Mouse (Mus musculus) midbrain, embryonic 10.5 days (tissue): ENCODE data around the gene Zfp385c. TPM values are rescaled to one million over a fixed set of nuclear protein-coding genes. Genes with fewer than 3 reads are reported as not detected.

Source experiments
- DNase-seq: peaks from one replicate; pipeline ENCODE4 v3.0.0-alpha.2; 2017; ENCODE audit warnings: low spot score
- H3K27ac ChIP-seq: fragments of 300-500 bp; sonication (generic); replicated peaks from 2 replicates; pipeline ENCODE4 v1.5.1; 2016; ENCODE audit warnings: mild to moderate bottlenecking
- H3K27me3 ChIP-seq: fragments of 300-500 bp; sonication (generic); 2 replicates; pipeline ENCODE4 v1.6.1; 2016; ENCODE audit warnings: low read depth, mild to moderate bottlenecking; ENCODE audit not compliant: poor library complexity, severe bottlenecking
- H3K36me3 ChIP-seq: fragments of 300-500 bp; sonication (generic); 2 replicates; pipeline ENCODE4 v1.6.1; 2016; ENCODE audit warnings: mild to moderate bottlenecking, moderate library complexity
- H3K4me1 ChIP-seq: fragments of 300-500 bp; sonication (generic); 2 replicates; pipeline ENCODE4 v1.6.1; 2016
- H3K4me3 ChIP-seq: fragments of 300-500 bp; sonication (generic); 2 replicates; pipeline ENCODE4 v1.5.1; 2016; ENCODE audit warnings: mild to moderate bottlenecking, moderate library complexity
- H3K9me3 ChIP-seq: fragments of 300-500 bp; sonication (generic); replicated peaks from 2 replicates; pipeline ENCODE4 v1.6.1; 2016; ENCODE audit warnings: mild to moderate bottlenecking
- WGBS: fragments of 180-500 bp; shearing (Covaris S2); methylation state at CpG from one replicate; pipeline ENCODE4 v1.1.7; 2016; 5-methylcytosine and 5-hydroxymethylcytosine counted together
- polyA plus RNA-seq: library from polyadenylated mRNA; unstranded; fragments of >200 nt; fragmentation: Nextera tagmentation; extraction: Ambion mirVana; gene quantifications from 2 replicates; pipeline ENCODE4 v1.2.1, GENCODE M21; 2016

The Zfp385c gene
- polyA plus RNA-seq, 1 experiment from 2014 or later, result 0.20 TPM

GRCm38 (mm10) chr11:100701301-100701700 lies 9.0 kb upstream of the Zfp385c start:
- H3K4me3 ChIP-seq, result peak overlapping the region; percentile 39
- 4% methylated on average over 14 of the region's 14 CpGs for WGBS
- H3K36me3 ChIP-seq, result peaks cover 21% of the 10 kb centered on the region
- H3K27me3 ChIP-seq, result peaks cover 14% of the 10 kb centered on the region
- H3K4me1 ChIP-seq, result peaks cover 28% of the 10 kb centered on the region
- H3K9me3 ChIP-seq, result no peaks in the 10 kb centered on the region
- peak; percentile 38 for DNase-seq
- H3K27ac ChIP-seq, result no peak overlapping the region

GRCm38 (mm10) chr11:100700710-100701109 lies 8.5 kb upstream of the Zfp385c start:
- peak overlapping the region; percentile 39 for H3K4me3 ChIP-seq
- H3K36me3 ChIP-seq, result peaks cover 15% of the 10 kb centered on the region
- WGBS, result 83% methylated on average over 3 of the region's 3 CpGs
- H3K4me1 ChIP-seq, result peaks cover 28% of the 10 kb centered on the region
- peaks cover 14% of the 10 kb centered on the region for H3K27me3 ChIP-seq
- DNase-seq, result no peak
- no peaks in the 10 kb centered on the region for H3K9me3 ChIP-seq
- no peak overlapping the region for H3K27ac ChIP-seq

GRCm38 (mm10) chr11:100697921-100698320 lies 5.7 kb upstream of the Zfp385c start:
- DNase-seq, result no peak
- Histone ChIP-seq H3K36me3 (no peaks in the 10 kb centered on the region), H3K9me3 (no peaks in the 10 kb centered on the region), H3K4me1 (peaks cover 26% of the 10 kb centered on the region), H3K27me3 (peaks cover 18% of the 10 kb centered on the region), H3K27ac (no peak overlapping the region), H3K4me3 (no peak overlapping the region)
- 73% methylated on average over 7 of the region's 7 CpGs for WGBS

GRCm38 (mm10) chr11:100694926-100695325 lies 2.7 kb upstream of the Zfp385c start:
- Histone ChIP-seq H3K4me1 (peaks cover 21% of the 10 kb centered on the region), H3K9me3 (no peaks in the 10 kb centered on the region), H3K36me3 (no peaks in the 10 kb centered on the region), H3K27me3 (peaks cover 40% of the 10 kb centered on the region), H3K4me3 (no peak overlapping the region), H3K27ac (no peak overlapping the region)
- peak; percentile 79 for DNase-seq
- 33% methylated on average over 5 of the region's 5 CpGs for WGBS

- no peak for DNase-seq
- no peaks in the 10 kb centered on the region for H3K36me3 ChIP-seq
- peaks cover 21% of the 10 kb centered on the region for H3K4me1 ChIP-seq
- WGBS, result 35% methylated on average over 5 of the region's 5 CpGs
- H3K9me3 ChIP-seq, result no peaks in the 10 kb centered on the region
- H3K27me3 ChIP-seq, result peaks cover 42% of the 10 kb centered on the region
- no peak overlapping the region for H3K27ac ChIP-seq
- H3K4me3 ChIP-seq, result no peak overlapping the region
Observed at GRCm38 (mm10) chr11:100693154-100693553, 899 bp upstream of the Zfp385c start.

GRCm38 (mm10) chr11:100690389-100690788 lies 1.9 kb downstream of the Zfp385c start:
- Histone ChIP-seq H3K9me3 (no peaks in the 10 kb centered on the region), H3K36me3 (no peaks in the 10 kb centered on the region), H3K27me3 (peaks cover 42% of the 10 kb centered on the region), H3K4me1 (peaks cover 21% of the 10 kb centered on the region), H3K27ac (no peak overlapping the region), H3K4me3 (no peak overlapping the region)
- WGBS, result 81% methylated on average over 7 of the region's 7 CpGs
- DNase-seq, result no peak

- Histone ChIP-seq H3K27ac (no peak overlapping the region), H3K4me3 (no peak overlapping the region), H3K27me3 (peaks cover 37% of the 10 kb centered on the region), H3K9me3 (no peaks in the 10 kb centered on the region), H3K36me3 (no peaks in the 10 kb centered on the region), H3K4me1 (peaks cover 19% of the 10 kb centered on the region)
- DNase-seq, result no peak
- WGBS, result 83% methylated on average over 4 of the region's 4 CpGs
Observed at GRCm38 (mm10) chr11:100688443-100688842, 3.8 kb downstream of the Zfp385c start.

DNA sequence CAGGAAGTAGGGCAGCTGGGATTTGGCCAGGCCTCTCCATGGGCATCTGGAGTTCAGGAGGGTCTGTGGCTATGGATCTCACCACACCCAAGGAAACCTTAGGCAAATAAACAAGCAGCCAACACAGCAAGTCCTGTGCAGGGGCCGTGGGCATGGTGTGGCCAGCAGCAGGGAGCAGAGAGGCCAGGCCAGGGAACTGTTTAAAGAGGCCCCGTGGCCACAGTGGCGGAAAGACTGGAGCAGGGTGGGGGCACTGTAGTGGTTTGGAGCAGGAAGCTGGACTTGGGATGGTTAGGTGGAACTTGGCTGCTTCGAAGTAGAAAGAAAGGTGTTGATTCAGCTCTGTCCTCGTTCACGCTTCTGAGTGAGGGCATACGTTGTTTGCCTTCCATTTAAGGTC lies 5.0 kb downstream of the Zfp385c start:
- Histone ChIP-seq H3K9me3 (no peaks in the 10 kb centered on the region), H3K27me3 (peaks cover 25% of the 10 kb centered on the region), H3K36me3 (no peaks in the 10 kb centered on the region), H3K4me1 (peaks cover 7% of the 10 kb centered on the region), H3K27ac (no peak overlapping the region), H3K4me3 (no peak overlapping the region)
- 79% methylated on average over 7 of the region's 7 CpGs for WGBS
- no peak for DNase-seq

GRCm38 (mm10) chr11:100685371-100685770 lies 6.9 kb downstream of the Zfp385c start:
- 94% methylated on average over 2 of the region's 3 CpGs for WGBS
- Histone ChIP-seq H3K36me3 (no peaks in the 10 kb centered on the region), H3K4me3 (no peak overlapping the region), H3K27me3 (peaks cover 6% of the 10 kb centered on the region), H3K9me3 (no peaks in the 10 kb centered on the region), H3K4me1 (no peaks in the 10 kb centered on the region), H3K27ac (no peak overlapping the region)
- no peak for DNase-seq

- WGBS, result 78% methylated on average over 2 of the region's 2 CpGs
- DNase-seq, result no peak
- Histone ChIP-seq H3K9me3 (no peaks in the 10 kb centered on the region), H3K4me3 (no peak overlapping the region), H3K27me3 (no peaks in the 10 kb centered on the region), H3K4me1 (no peaks in the 10 kb centered on the region), H3K27ac (no peak overlapping the region), H3K36me3 (no peaks in the 10 kb centered on the region)
Observed at GRCm38 (mm10) chr11:100684084-100684483, 8.2 kb downstream of the Zfp385c start.

DNA sequence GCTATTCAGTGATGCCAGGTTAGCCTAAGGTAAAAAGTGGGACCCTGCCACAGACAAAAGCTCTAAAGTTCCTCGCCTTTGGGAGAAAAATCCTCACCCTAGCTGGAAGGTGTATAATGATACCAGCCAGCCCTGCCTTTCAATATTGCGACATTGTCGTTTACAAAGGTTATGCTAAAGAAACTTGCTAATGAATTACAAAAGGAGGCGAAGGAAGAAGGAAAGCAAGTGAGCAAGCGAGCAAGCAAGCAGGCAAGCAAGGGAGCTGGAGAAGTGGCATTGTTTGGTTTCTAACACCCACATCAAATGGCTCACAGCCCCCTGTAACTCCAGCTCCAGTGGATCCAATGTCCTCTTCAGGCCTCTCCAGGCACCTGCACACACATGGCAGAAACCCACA lies 9.7 kb downstream of the Zfp385c start:
- Histone ChIP-seq H3K4me1 (peaks cover 6% of the 10 kb centered on the region), H3K27ac (no peak overlapping the region), H3K36me3 (no peaks in the 10 kb centered on the region), H3K9me3 (no peaks in the 10 kb centered on the region), H3K4me3 (no peak overlapping the region), H3K27me3 (peaks cover 3% of the 10 kb centered on the region; the same call in 1 of the 2 replicates)
- DNase-seq, result no peak
- WGBS, result 77% methylated on average over 5 of the region's 5 CpGs

DNA sequence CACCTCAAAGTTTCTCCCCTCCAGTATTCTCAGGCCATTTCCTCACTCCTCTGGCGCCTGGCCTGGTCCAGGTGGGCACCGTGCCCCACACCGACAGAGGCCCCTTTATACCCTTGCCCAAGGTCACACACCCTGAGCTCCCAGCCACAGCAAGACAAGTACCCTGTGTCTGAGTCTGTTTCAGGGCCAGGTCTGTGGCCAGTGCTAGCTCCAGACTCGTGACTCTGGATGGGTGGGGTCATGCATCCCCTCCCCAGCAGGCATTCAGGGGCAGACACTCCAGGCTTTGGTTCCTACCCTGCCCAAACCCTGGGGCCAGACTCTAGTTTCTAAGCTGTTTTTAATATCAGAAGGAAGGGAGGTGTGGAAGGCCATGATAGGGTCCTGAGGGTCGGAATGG lies 10.4 kb downstream of the Zfp385c start:
- no peak overlapping the region for H3K27ac ChIP-seq
- 79% methylated on average over 5 of the region's 5 CpGs for WGBS
- no peaks in the 10 kb centered on the region for H3K36me3 ChIP-seq
- H3K4me3 ChIP-seq, result no peak overlapping the region
- DNase-seq, result no peak
- peaks cover 7% of the 10 kb centered on the region for H3K27me3 ChIP-seq
- peaks cover 10% of the 10 kb centered on the region for H3K4me1 ChIP-seq
- no peaks in the 10 kb centered on the region for H3K9me3 ChIP-seq

DNA sequence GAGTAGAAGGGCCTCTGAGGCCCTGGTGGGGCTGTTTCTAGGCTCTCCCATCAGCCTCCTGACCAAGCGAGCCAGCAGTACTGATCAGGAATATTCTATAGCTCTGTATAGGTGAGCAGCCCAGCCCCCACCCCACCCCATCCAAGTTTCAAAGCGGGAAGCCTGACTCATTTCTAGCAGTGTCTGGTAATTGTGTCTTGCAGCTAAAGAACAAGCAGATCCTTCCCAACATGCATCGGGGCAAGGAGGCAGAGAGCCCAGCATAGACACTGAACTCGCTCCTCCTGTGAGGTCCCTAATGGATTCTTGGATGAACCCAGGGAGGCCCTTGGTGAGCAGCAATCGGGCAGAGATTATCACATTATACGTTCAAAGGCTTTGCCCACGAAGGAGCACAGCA lies 14.4 kb downstream of the Zfp385c start:
- no peak overlapping the region for H3K27ac ChIP-seq
- H3K9me3 ChIP-seq, result no peaks in the 10 kb centered on the region
- H3K4me1 ChIP-seq, result peaks cover 19% of the 10 kb centered on the region
- H3K4me3 ChIP-seq, result no peak overlapping the region
- 64% methylated on average over 7 of the region's 7 CpGs for WGBS
- H3K36me3 ChIP-seq, result no peaks in the 10 kb centered on the region
- no peak for DNase-seq
- H3K27me3 ChIP-seq, result peaks cover 26% of the 10 kb centered on the region

DNA sequence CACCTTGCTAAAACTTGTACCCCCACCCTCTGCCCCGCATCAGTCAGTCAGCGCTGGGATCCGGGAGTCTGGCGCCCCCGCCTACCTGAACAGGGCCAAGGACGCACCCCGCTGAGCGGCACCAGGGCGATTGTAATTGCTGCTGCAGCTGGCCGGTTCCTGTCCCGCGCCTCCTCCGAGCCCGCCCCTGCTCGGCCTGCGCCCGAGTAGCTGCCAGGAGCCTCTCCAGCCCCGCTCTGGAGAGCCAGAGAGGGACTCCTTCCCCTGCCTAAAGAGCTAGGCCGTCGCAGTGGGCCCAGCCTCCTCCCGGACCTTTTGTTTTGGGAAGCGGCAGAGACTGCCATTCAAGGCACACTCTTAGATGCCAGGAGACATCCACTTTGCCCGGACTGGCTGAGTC lies 19.1 kb downstream of the Zfp385c start:
- DNase-seq, result peak; percentile 42
- H3K9me3 ChIP-seq, result 0 out of 2 replicates have a peak, but pooled peaks cover 4% of the 10 kb centered on the region
- H3K27ac ChIP-seq, result peak overlapping the region; percentile 79
- peaks cover 43% of the 10 kb centered on the region for H3K27me3 ChIP-seq
- H3K36me3 ChIP-seq, result no peaks in the 10 kb centered on the region
- 3% methylated on average over 23 of the region's 23 CpGs for WGBS
- H3K4me1 ChIP-seq, result peaks cover 25% of the 10 kb centered on the region
- peak overlapping the region; percentile 42 for H3K4me3 ChIP-seq
